Mouse (Mus musculus) hindbrain, embryonic 10.5 days (tissue): Measurements from ENCODE around the gene Ppfia3. TPM values are rescaled to one million over a fixed set of nuclear protein-coding genes. Genes with fewer than 3 reads are reported as not detected.
"Not testable (repeated sequence)": the region's sequence is repeated elsewhere in the genome, so short reads cannot be mapped to it uniquely, and the experiment has no call there.

ENCODE experiments used
- DNase-seq: peaks from one replicate; pipeline ENCODE4 v3.0.0-alpha.2; 2017; ENCODE audit warnings: low spot score
- H3K27ac ChIP-seq: fragments of 300-500 bp; sonication (generic); 2 replicates; pipeline ENCODE4 v1.5.1; 2016; ENCODE audit warnings: mild to moderate bottlenecking, moderate library complexity
- H3K27me3 ChIP-seq: fragments of 300-500 bp; sonication (generic); 2 replicates; pipeline ENCODE4 v1.6.1; 2016; ENCODE audit warnings: mild to moderate bottlenecking; ENCODE audit not compliant: poor library complexity, insufficient read depth, severe bottlenecking
- H3K36me3 ChIP-seq: fragments of 300-500 bp; sonication (generic); 2 replicates; pipeline ENCODE4 v1.6.1; 2016; ENCODE audit warnings: mild to moderate bottlenecking, moderate library complexity
- H3K4me1 ChIP-seq: fragments of 300-500 bp; sonication (generic); replicated peaks from 2 replicates; pipeline ENCODE4 v1.6.1; 2016; ENCODE audit warnings: mild to moderate bottlenecking
- H3K4me3 ChIP-seq: fragments of 300-500 bp; sonication (generic); 2 replicates; pipeline ENCODE4 v1.5.1; 2016; ENCODE audit warnings: mild to moderate bottlenecking, moderate library complexity
- H3K9me3 ChIP-seq: fragments of 300-500 bp; sonication (generic); 2 replicates; pipeline ENCODE4 v1.6.1; 2016; ENCODE audit warnings: mild to moderate bottlenecking, moderate library complexity
- WGBS: fragments of 180-500 bp; shearing (Covaris S2); methylation state at CpG from one replicate; pipeline ENCODE4 v1.1.7; 2016; 5-methylcytosine and 5-hydroxymethylcytosine counted together
- polyA plus RNA-seq: library from polyadenylated mRNA; unstranded; fragments of >200 nt; fragmentation: Nextera tagmentation; extraction: Ambion mirVana; gene quantifications from 2 replicates; pipeline ENCODE4 v1.2.1, GENCODE M21; 2016

Ppfia3 gene
- polyA plus RNA-seq, 1 experiment from 2014 or later = 12.9 TPM

GRCm38 (mm10) chr7:45405091-45406075, 38.6 kb upstream of the Ppfia3 start, which contains the start of gene Kcna7:
TSS of gene Kcna7 (plus strand) at chr7:45405653.
- Histone ChIP-seq H3K27me3 (peaks cover 56% of the 10 kb centered on the region), H3K4me3 (peak within 1 kb of the TSS; percentile 45), H3K4me1 (peaks cover 17% of the 10 kb centered on the region), H3K9me3 (no peaks in the 10 kb centered on the region), H3K36me3 (no peaks in the 10 kb centered on the region), H3K27ac (no peak within 1 kb of the TSS)
- WGBS = 12% methylated on average over 28 of the region's 28 CpGs
- DNase-seq = peak; percentile 66

GRCm38 (mm10) chr7:45403532-45404261, 36.9 kb upstream of the Ppfia3 start:
- H3K36me3 ChIP-seq = no peaks in the 10 kb centered on the region
- H3K27me3 ChIP-seq = peaks cover 39% of the 10 kb centered on the region
- peak; percentile 71 for DNase-seq
- H3K27ac ChIP-seq = no peak overlapping the region
- peaks cover 17% of the 10 kb centered on the region for H3K4me1 ChIP-seq
- H3K4me3 ChIP-seq = no peak overlapping the region
- WGBS = 44% methylated on average over 6 of the region's 6 CpGs
- H3K9me3 ChIP-seq = no peaks in the 10 kb centered on the region

- H3K9me3 ChIP-seq = no peaks in the 10 kb centered on the region
- H3K4me1 ChIP-seq = peaks cover 14% of the 10 kb centered on the region
- no peak for DNase-seq
- no peak overlapping the region for H3K27ac ChIP-seq
- WGBS = 83% methylated on average over 10 of the region's 10 CpGs
- no peaks in the 10 kb centered on the region for H3K36me3 ChIP-seq
- H3K27me3 ChIP-seq = peaks cover 18% of the 10 kb centered on the region
- no peak overlapping the region for H3K4me3 ChIP-seq
Observed at GRCm38 (mm10) chr7:45401521-45402085, 34.8 kb upstream of the Ppfia3 start.

- 81% methylated on average over 2 of the region's 2 CpGs for WGBS
- H3K4me3 ChIP-seq = no peak overlapping the region
- no peaks in the 10 kb centered on the region for H3K9me3 ChIP-seq
- DNase-seq = no peak
- no peak overlapping the region for H3K27ac ChIP-seq
- peaks cover 29% of the 10 kb centered on the region for H3K36me3 ChIP-seq
- H3K27me3 ChIP-seq = no peaks in the 10 kb centered on the region
- H3K4me1 ChIP-seq = peaks cover 21% of the 10 kb centered on the region
Observed at GRCm38 (mm10) chr7:45396787-45397186, 30.0 kb upstream of the Ppfia3 start.

- 9% methylated on average over 3 of the region's 3 CpGs for WGBS
- peak overlapping the region; percentile 99 for H3K27ac ChIP-seq
- H3K4me1 ChIP-seq = peaks cover 21% of the 10 kb centered on the region
- H3K27me3 ChIP-seq, H3K9me3 ChIP-seq, DNase-seq: not testable (repeated sequence)
- peaks cover 33% of the 10 kb centered on the region for H3K36me3 ChIP-seq
- H3K4me3 ChIP-seq = peak overlapping the region; percentile 83
Observed at GRCm38 (mm10) chr7:45396337-45396775, 29.5 kb upstream of the Ppfia3 start.

- H3K27me3 ChIP-seq = no peaks in the 10 kb centered on the region
- H3K27ac ChIP-seq = peak within 1 kb of the TSS; percentile 99
- peak within 1 kb of the TSS; percentile 83 for H3K4me3 ChIP-seq
- under 1% methylated on average over 60 of the region's 60 CpGs for WGBS
- peak; percentile 100 for DNase-seq
- peaks cover 39% of the 10 kb centered on the region for H3K36me3 ChIP-seq
- peaks cover 21% of the 10 kb centered on the region for H3K4me1 ChIP-seq
- no peaks in the 10 kb centered on the region for H3K9me3 ChIP-seq
Observed at GRCm38 (mm10) chr7:45395578-45396336, 28.9 kb upstream of the Ppfia3 start, which contains the start of gene Snrnp70. TSS of gene Snrnp70 (minus strand) at chr7:45395742.

GRCm38 (mm10) chr7:45395129-45395541, 28.3 kb upstream of the Ppfia3 start:
- Histone ChIP-seq H3K4me3 (peak overlapping the region; percentile 83), H3K27ac (peak overlapping the region; percentile 99), H3K4me1 (peaks cover 21% of the 10 kb centered on the region), H3K27me3 (no peaks in the 10 kb centered on the region), H3K36me3 (peaks cover 46% of the 10 kb centered on the region), H3K9me3 (no peaks in the 10 kb centered on the region)
- no peak for DNase-seq
- WGBS = under 1% methylated on average over 20 of the region's 20 CpGs

- WGBS = 88% methylated on average over 3 of the region's 3 CpGs
- H3K36me3 ChIP-seq = peaks cover 100% of the 10 kb centered on the region
- no peak for DNase-seq
Observed at GRCm38 (mm10) chr7:45386077-45386476, 19.3 kb upstream of the Ppfia3 start.

GRCm38 (mm10) chr7:45376057-45376456, 9.2 kb upstream of the Ppfia3 start:
- Histone ChIP-seq H3K4me1 (peaks cover 6% of the 10 kb centered on the region), H3K27me3 (no peaks in the 10 kb centered on the region), H3K36me3 (peaks cover 91% of the 10 kb centered on the region), H3K27ac (no peak overlapping the region), H3K9me3 (no peaks in the 10 kb centered on the region), H3K4me3 (no peak overlapping the region)
- WGBS = 95% methylated on average over 1 of the region's 1 CpGs
- DNase-seq = no peak

More at GRCm38 (mm10) chr7:45386077-45386476, 19.3 kb upstream of the Ppfia3 start:
- no peaks in the 10 kb centered on the region for H3K9me3 ChIP-seq
- H3K27me3 ChIP-seq = no peaks in the 10 kb centered on the region
- H3K4me1 ChIP-seq = no peaks in the 10 kb centered on the region
- no peak overlapping the region for H3K4me3 ChIP-seq
- H3K27ac ChIP-seq = no peak overlapping the region

GRCm38 (mm10) chr7:45374620-45375019, 7.8 kb upstream of the Ppfia3 start:
- Histone ChIP-seq H3K27ac (no peak overlapping the region), H3K36me3 (peaks cover 76% of the 10 kb centered on the region), H3K27me3 (peaks cover 9% of the 10 kb centered on the region), H3K9me3 (no peaks in the 10 kb centered on the region), H3K4me1 (peaks cover 21% of the 10 kb centered on the region), H3K4me3 (no peak overlapping the region)
- 95% methylated on average over 8 of the region's 8 CpGs for WGBS
- DNase-seq = no peak

GRCm38 (mm10) chr7:45372371-45372770, 5.6 kb upstream of the Ppfia3 start:
- Histone ChIP-seq H3K36me3 (peaks cover 54% of the 10 kb centered on the region), H3K4me1 (peaks cover 33% of the 10 kb centered on the region), H3K27me3 (peaks cover 30% of the 10 kb centered on the region), H3K27ac (no peak overlapping the region), H3K4me3 (no peak overlapping the region), H3K9me3 (no peaks in the 10 kb centered on the region)
- 89% methylated on average over 5 of the region's 5 CpGs for WGBS
- no peak for DNase-seq
